Mouse (Mus musculus): ENCODE data around the gene Pgam1. TPM values are rescaled to one million over a fixed set of nuclear protein-coding genes. Genes with fewer than 3 reads are reported as not detected.
"Not testable (repeated sequence)": the region's sequence is repeated elsewhere in the genome, so short reads cannot be mapped to it uniquely, and the experiment has no call there.

Pgam1 gene
- total RNA-seq, 4 experiments from 2014 or later: 94.6 to 149 (median 113) TPM

GRCm38 (mm10) chr19:41910396-41910795, 1.3 kb upstream of the Pgam1 start:
- no peak for DNase-seq (ENCODE audit: low spot score)

- peak; percentile 34 for DNase-seq (ENCODE audit: low spot score)
Measured at GRCm38 (mm10) chr19:41912121-41913080, 678 bp downstream of the Pgam1 start.

- DNase-seq (ENCODE audit: low spot score): no peak
Measured at GRCm38 (mm10) chr19:41913774-41914591, 2.3 kb downstream of the Pgam1 start.

GRCm38 (mm10) chr19:41914592-41914882, 2.8 kb downstream of the Pgam1 start:
- not testable (repeated sequence) for DNase-seq (ENCODE audit: low spot score)

- no peak for DNase-seq (ENCODE audit: low spot score)
Measured at GRCm38 (mm10) chr19:41915294-41915693, 3.6 kb downstream of the Pgam1 start.

GRCm38 (mm10) chr19:41916853-41917252, 5.1 kb downstream of the Pgam1 start:
- no peak for DNase-seq (ENCODE audit: low spot score)

- DNase-seq (ENCODE audit: low spot score): no peak
Measured at GRCm38 (mm10) chr19:41919471-41919870, 7.7 kb downstream of the Pgam1 start.

- DNase-seq (ENCODE audit: low spot score): no peak
Measured at GRCm38 (mm10) chr19:41920412-41921067, 8.8 kb downstream of the Pgam1 start.

GRCm38 (mm10) chr19:41932686-41933085, 21.0 kb downstream of the Pgam1 start:
- no peak for DNase-seq (ENCODE audit: low spot score)

- peak; percentile 99 for DNase-seq (ENCODE audit: low spot score)
Measured at GRCm38 (mm10) chr19:41933179-41934086, 21.7 kb downstream of the Pgam1 start, which contains the start of the genes Exosc1 and Zdhhc16. TSS of gene Exosc1 (minus strand) at chr19:41933423. TSS of gene Zdhhc16 (plus strand) at chr19:41933480.

- no peak for DNase-seq (ENCODE audit: low spot score)
Measured at GRCm38 (mm10) chr19:41934124-41934523, 22.4 kb downstream of the Pgam1 start.

- DNase-seq (ENCODE audit: low spot score): no peak
Measured at GRCm38 (mm10) chr19:41935921-41936320, 24.2 kb downstream of the Pgam1 start.

GRCm38 (mm10) chr19:41938539-41938938, 26.8 kb downstream of the Pgam1 start:
- DNase-seq (ENCODE audit: low spot score): no peak

- no peak for DNase-seq (ENCODE audit: low spot score)
Measured at GRCm38 (mm10) chr19:41943841-41944240, 32.1 kb downstream of the Pgam1 start.

GRCm38 (mm10) chr19:41952287-41952686, 40.6 kb downstream of the Pgam1 start:
- DNase-seq (ENCODE audit: low spot score): no peak

GRCm38 (mm10) chr19:41953574-41953973, 41.9 kb downstream of the Pgam1 start:
- DNase-seq (ENCODE audit: low spot score): no peak

Other genes starting within 250 kb of the Pgam1 start
- under 1 TPM in 3 of 4 experiments, not detected in 1; 0.06 to 0.44 (median 0.09) TPM for gene Slit1, start 168.3 kb upstream of the Pgam1 start, total RNA-seq (2022)
- 1 to 10 TPM; 1.6 to 2.6 (median 2.0) TPM for gene Arhgap19, start 109.9 kb upstream of the Pgam1 start, total RNA-seq (2022)
- gene Frat1, start 82.0 kb upstream of the Pgam1 start, total RNA-seq (2022): 1 to 10 TPM; 1.9 to 4.5 (median 3.4) TPM
- gene Frat2, start 63.8 kb upstream of the Pgam1 start, total RNA-seq (2022): 1 to 10 TPM; 2.2 to 4.6 (median 2.5) TPM
- gene Rrp12, start 15.8 kb upstream of the Pgam1 start, total RNA-seq (2022): 10 to 100 TPM; 16.4 to 18.7 (median 18.5) TPM
- 10 to 100 TPM; 11.9 to 14.7 (median 13.7) TPM for gene Exosc1, start 21.5 kb downstream of the Pgam1 start, total RNA-seq (2022)
- gene Zdhhc16, start 21.6 kb downstream of the Pgam1 start, total RNA-seq (2022): 10 to 100 TPM; 12.4 to 14.1 (median 13.1) TPM
- gene Mms19, start 69.2 kb downstream of the Pgam1 start, total RNA-seq (2022): 10 to 100 TPM; 16.0 to 23.9 (median 20.6) TPM
- gene Ubtd1, start 69.8 kb downstream of the Pgam1 start, total RNA-seq (2022): 10 to 100 TPM; 15.9 to 18.2 (median 16.5) TPM
- under 1 TPM in 3 of 4 experiments, not detected in 1; 0.49 to 0.63 (median 0.53) TPM for gene Ankrd2, start 124.1 kb downstream of the Pgam1 start, total RNA-seq (2022)
- gene Hoga1, start 133.7 kb downstream of the Pgam1 start, total RNA-seq (2022): 1 to 10 TPM in 3 of 4 experiments, under 1 TPM in 1; 0.92 to 2.5 (median 1.5) TPM
- gene 4933411K16Rik, start 140.3 kb downstream of the Pgam1 start, total RNA-seq (2022): under 1 TPM in 2 of 4 experiments, not detected in 2; 0.22 to 0.31 TPM
- gene Morn4, start 174.4 kb downstream of the Pgam1 start, total RNA-seq (2022): 1 to 10 TPM; 2.2 to 4.0 (median 2.4) TPM
- 10 to 100 TPM; 17.7 to 23.2 (median 22.2) TPM for gene Pi4k2a, start 178.5 kb downstream of the Pgam1 start, total RNA-seq (2022)
- 10 to 100 TPM; 11.1 to 16.5 (median 13.6) TPM for gene Avpi1, start 217.1 kb downstream of the Pgam1 start, total RNA-seq (2022)
- gene Marveld1, start 235.5 kb downstream of the Pgam1 start, total RNA-seq (2022): 10 to 100 TPM; 19.4 to 22.3 (median 20.0) TPM